ENCODE assay signal across 8 mouse cellular contexts in the genomic region with DNA sequence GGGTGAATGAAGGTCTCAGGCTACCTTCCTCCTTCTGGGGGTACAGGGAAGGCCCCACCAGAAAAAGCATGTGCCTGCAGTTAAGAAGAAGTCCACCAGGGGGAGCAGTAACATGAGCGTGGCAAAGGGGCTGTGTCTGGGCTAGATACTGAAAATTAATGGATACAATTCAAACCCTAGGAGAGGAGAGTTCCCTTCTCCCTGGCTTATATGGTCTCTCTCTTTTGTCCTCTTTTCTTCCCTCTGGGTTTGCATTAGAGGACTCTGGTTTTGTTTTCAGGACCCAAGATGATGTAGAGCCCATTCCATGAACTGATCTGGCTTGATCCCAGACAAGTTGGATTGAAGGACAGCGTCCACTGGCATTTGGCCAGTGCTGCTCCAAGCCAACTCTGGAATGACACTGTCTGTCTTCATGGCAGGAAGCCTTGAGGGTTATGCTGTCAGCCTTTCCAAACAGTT.
DNase-seq lines count a peak whose midpoint lies in the region; ATAC-seq and TF ChIP-seq lines count a peak whose summit lies in the region.

No protein-coding gene starts in this region.

- WGBS in heart, embryonic 15.5 days = 25% methylated on average over 2 of the region's 2 CpGs

- peak; percentile 66 for DNase-seq in CH12.LX (ENCODE audit: extremely low read depth)
- peak; percentile 63 to 68 for DNase-seq in adrenal gland, adult 18-20 months (ENCODE audit: low spot score in 2 of 2)
- peak; percentile 82 for DNase-seq in embryo, embryonic 10.5 days (ENCODE audit: low spot score)
- peak; percentile 21 to 60 for DNase-seq in layer of hippocampus, adult 8-10 months (ENCODE audit: low spot score in 2 of 2)
- peak; percentile 70 for DNase-seq in right cerebral cortex, postnatal 4 days

- peak; percentile 78 for TF ChIP-seq RAD21 in CH12.LX (IDR thresholded peaks at IDR 0.05; ENCODE audit: low read depth, low read length)

- no peaks in the 10 kb centered on the region for H3K36me3 ChIP-seq in CH12.LX (replicated peaks in 1 of 2; ENCODE audit: control insufficient read depth in 1 of 2, insufficient read depth in 1 of 2, low read length in 1 of 2)
- no peaks in the 10 kb centered on the region for H3K36me3 ChIP-seq in heart, embryonic 15.5 days

- in situ Hi-C loops in CH12.LX (cut with MboI; ENCODE audit: low pct_ligation_motif_present, low pct_unique_long_range_greater_than_20kb, low sequenced_read_pairs) = no loop called here

- dilution Hi-C loops in CH12.LX (cut with MboI; ENCODE audit: extremely low pct_ligation_motif_present, extremely low pct_unique_long_range_greater_than_20kb, low sequenced_read_pairs) = no loop called here

- H3K9ac ChIP-seq in CH12.LX (ENCODE audit: insufficient read depth, low read depth) = no peak overlapping the region
- no peak overlapping the region for H3K9ac ChIP-seq in heart, embryonic 15.5 days

- no peak overlapping the region for H3K4me3 ChIP-seq in CH12.LX (replicated peaks in 1 of 3; ENCODE audit: low read depth in 2 of 3, low read length in 2 of 3, poor library complexity in 1 of 3)
- H3K4me3 ChIP-seq in heart, embryonic 15.5 days = no peak overlapping the region

- H3K27ac ChIP-seq in CH12.LX (ENCODE audit: insufficient read depth, low read depth) = no peak overlapping the region
- H3K27ac ChIP-seq in heart, embryonic 15.5 days = no peak overlapping the region

- TF ChIP-seq POLR2A in CH12.LX (IDR thresholded peaks at IDR 0.05; ENCODE audit: low read depth, low read length) = no peak

- no peak for TF ChIP-seq EP300 in CH12.LX (IDR thresholded peaks at IDR 0.05; ENCODE audit: low read length)

- no peak overlapping the region for H3K4me2 ChIP-seq in CH12.LX (ENCODE audit: insufficient read depth, low read depth, poor library complexity, severe bottlenecking)
- H3K4me2 ChIP-seq in heart, embryonic 15.5 days = no peak overlapping the region

- ATAC-seq in heart, embryonic 15.5 days (replicated peaks; ENCODE audit: insufficient number of reproducible peaks, insufficient read depth, low FRiP score, low read depth) = peak; percentile 35; the same call in 1 of the 2 replicates
- peak; percentile 91 for ATAC-seq in megakaryocyte progenitor cell, adult 5-6 weeks (replicated peaks; ENCODE audit: poor library complexity)
- ATAC-seq in erythroblast, adult 5-6 weeks (replicated peaks; ENCODE audit: low FRiP score, poor library complexity, severe bottlenecking) = no peak

- H3K79me2 ChIP-seq in CH12.LX (replicated peaks; ENCODE audit: control insufficient read depth, extremely low read depth, insufficient read depth, poor library complexity, severe bottlenecking) = no peaks in the 10 kb centered on the region

- H3K4me1 ChIP-seq in CH12.LX (ENCODE audit: control insufficient read depth in 1 of 2, insufficient read depth in 2 of 2) = peaks cover 3 to 12% of the 10 kb centered on the region in 2 experiments; a peak in 1 of 4 replicates
- H3K4me1 ChIP-seq in heart, embryonic 15.5 days (replicated peaks) = peaks cover 7% of the 10 kb centered on the region; the same call in 1 of the 2 replicates

- peak; percentile 81 to 83 for TF ChIP-seq CTCF in CH12.LX (conservative IDR thresholded peaks at IDR 0.05 in 1 of 2, IDR thresholded peaks at IDR 0.05 in 1 of 2; ENCODE audit: low read depth in 2 of 2, low read length in 2 of 2)

- no peaks in the 10 kb centered on the region for H3K27me3 ChIP-seq in CH12.LX (replicated peaks)
- H3K27me3 ChIP-seq in heart, embryonic 15.5 days = no peaks in the 10 kb centered on the region

- peaks cover 6% of the 10 kb centered on the region for H3K9me3 ChIP-seq in CH12.LX (replicated peaks; ENCODE audit: low read length)
- H3K9me3 ChIP-seq in heart, embryonic 15.5 days (replicated peaks) = no peaks in the 10 kb centered on the region

TF ChIP-seq in CH12.LX, 34 proteins besides CTCF, POLR2A, EP300 and RAD21:
- TF ChIP-seq RCOR1 (conservative IDR thresholded peaks at IDR 0.05; ENCODE audit: low read depth, low read length) (no peak), TCF12 (IDR thresholded peaks at IDR 0.05; ENCODE audit: low read depth, low read length) (no peak), MEF2A (IDR thresholded peaks at IDR 0.05; ENCODE audit: borderline replicate concordance, low read depth, low read length) (no peak), MYC (IDR thresholded peaks at IDR 0.05; ENCODE audit: low read depth, low read length) (0 out of 2 replicates have a peak, but pooled peaks have one; percentile 43), IRF4 (IDR thresholded peaks at IDR 0.05; ENCODE audit: low read depth, low read length) (no peak), SMC3 (IDR thresholded peaks at IDR 0.05; ENCODE audit: low read depth, low read length) (peak; percentile 94), ZC3H11A (IDR thresholded peaks at IDR 0.05; ENCODE audit: low read depth, low read length) (peak; percentile 51; the same call in 1 of the 2 replicates)
